Mouse (Mus musculus) hindbrain, postnatal 0 days (tissue): ENCODE data around the gene Kcnip1. TPM values are rescaled to one million over a fixed set of nuclear protein-coding genes. Genes with fewer than 3 reads are reported as not detected.

Experiments used
- ATAC-seq: fragments of 200-750 bp; cut with Nextera tagmentation; 2 replicates; pipeline ENCODE4 v1.8.0; 2017; ENCODE audit warnings: mild to moderate bottlenecking, moderate TSS enrichment, moderate library complexity
- DNase-seq: peaks from one replicate; pipeline ENCODE4 v3.0.0-alpha.2; 2015; ENCODE audit warnings: low spot score
- H3K27ac ChIP-seq: fragments of 300-500 bp; sonication (generic); 2 replicates; pipeline ENCODE4 v1.5.1; 2014; ENCODE audit warnings: mild to moderate bottlenecking
- H3K27me3 ChIP-seq: fragments of 300-500 bp; sonication (generic); 2 replicates; pipeline ENCODE4 v1.6.1; 2014; ENCODE audit warnings: low read length, mixed read lengths; ENCODE audit not compliant: insufficient read depth
- H3K36me3 ChIP-seq: fragments of 300-500 bp; sonication (generic); 2 replicates; pipeline ENCODE4 v1.6.1; 2014; ENCODE audit warnings: low read length, mixed read lengths; ENCODE audit not compliant: insufficient read depth
- H3K4me1 ChIP-seq: fragments of 300-500 bp; sonication (generic); 2 replicates; pipeline ENCODE4 v1.6.1; 2014; ENCODE audit warnings: antibody characterized with exemption, low read length, mixed read lengths; ENCODE audit not compliant: insufficient read depth
- H3K4me2 ChIP-seq: fragments of 300-500 bp; sonication (generic); 2 replicates; pipeline ENCODE4 v1.6.1; 2014; ENCODE audit warnings: low read depth, mild to moderate bottlenecking, low read length, moderate library complexity, mixed read lengths
- H3K4me3 ChIP-seq: fragments of 300-500 bp; sonication (generic); 2 replicates; pipeline ENCODE4 v1.5.1; 2014; ENCODE audit warnings: low read length
- H3K9ac ChIP-seq: fragments of 300-500 bp; sonication (generic); replicated peaks from 2 replicates; pipeline ENCODE4 v1.6.1; 2014; ENCODE audit warnings: mild to moderate bottlenecking, low read length, moderate library complexity, mixed read lengths
- H3K9me3 ChIP-seq: fragments of 300-500 bp; sonication (generic); 2 replicates; pipeline ENCODE4 v1.6.1; 2016; ENCODE audit warnings: low read length, mixed read lengths
- CTCF ChIP-seq: IDR thresholded peaks from 2 replicates; pipeline ENCODE4 v1.5.1; 2016; ENCODE audit warnings: antibody characterized with exemption, control low read depth, low read depth
- WGBS: fragments of 180-500 bp; shearing (Covaris S2); extraction: QIAGEN DNeasy Blood & Tissue Kit; methylation state at CpG from one replicate; pipeline ENCODE4 v1.1.7; 2014; 5-methylcytosine and 5-hydroxymethylcytosine counted together
- polyA plus RNA-seq: library from polyadenylated mRNA; unstranded; fragments of >200 nt; fragmentation: Nextera tagmentation; extraction: Ambion mirVana; gene quantifications from 2 replicates; pipeline ENCODE4 v1.2.1, GENCODE M21; 2015
- total RNA-seq: library from RNA; depleted of rRNA; stranded (reverse); fragments of >200 nt; gene quantifications from 2 replicates; pipeline ENCODE4 v1.2.3, GENCODE M21; 2014

The Kcnip1 gene
- total and polyA plus RNA-seq, 2 experiments from 2014 or later = 66.8 to 132 TPM

DNA sequence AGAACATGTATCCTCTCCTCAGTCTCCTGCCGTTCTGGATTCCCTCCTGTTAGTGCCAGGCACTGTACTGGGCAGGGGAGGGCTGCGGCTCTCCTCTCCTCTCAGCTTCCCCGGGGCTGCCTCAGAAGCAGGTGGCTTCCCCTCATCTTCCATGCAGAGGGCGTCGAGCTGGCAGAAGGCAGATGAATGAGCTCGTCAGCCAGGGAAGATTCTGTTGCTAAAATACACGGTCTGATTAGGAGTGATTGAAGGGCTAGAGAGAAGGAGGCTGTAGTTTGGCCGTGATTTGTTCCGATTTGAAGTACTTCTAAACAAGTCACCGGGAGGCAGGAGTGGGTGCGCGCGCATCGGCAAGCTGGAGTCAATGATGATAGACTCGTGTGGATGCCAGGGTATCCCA lies 236.3 kb downstream of the Kcnip1 start:
- H3K27me3 ChIP-seq = no peaks in the 10 kb centered on the region
- TF ChIP-seq CTCF = no peak
- no peak overlapping the region for H3K4me3 ChIP-seq
- H3K4me2 ChIP-seq = no peak overlapping the region
- peaks cover 10% of the 10 kb centered on the region for H3K4me1 ChIP-seq
- H3K27ac ChIP-seq = no peak overlapping the region
- DNase-seq (peak; percentile 55), ATAC-seq (no peak; the same call in 1 of the 2 replicates)
- 42% methylated on average over 15 of the region's 15 CpGs for WGBS
- no peaks in the 10 kb centered on the region for H3K36me3 ChIP-seq
- no peaks in the 10 kb centered on the region for H3K9me3 ChIP-seq
- no peak overlapping the region for H3K9ac ChIP-seq

DNA sequence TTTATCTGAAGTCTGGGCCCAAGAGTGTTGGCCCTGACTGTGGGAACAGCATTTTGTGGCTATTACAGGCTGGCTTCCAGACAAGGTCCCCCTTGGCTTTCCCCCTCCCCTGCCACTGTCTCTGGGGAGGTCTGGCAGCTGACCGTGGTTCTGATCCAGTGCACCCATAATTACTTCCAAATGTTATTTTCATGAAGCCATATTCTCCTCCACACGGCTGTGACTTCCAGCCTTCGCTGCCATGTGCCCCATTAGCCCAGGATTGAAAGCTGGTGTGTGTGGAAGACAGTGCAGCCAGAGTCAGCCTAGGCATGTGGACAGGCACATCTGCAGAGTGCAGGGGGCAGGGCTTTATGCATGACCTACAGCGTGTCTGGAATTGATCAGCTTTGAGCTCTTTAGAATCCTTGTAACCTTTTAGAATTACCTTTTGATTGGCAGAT lies 240.5 kb downstream of the Kcnip1 start:
- no peak overlapping the region for H3K4me3 ChIP-seq
- no peak for DNase-seq
- no peak for TF ChIP-seq CTCF
- no peak overlapping the region for H3K4me2 ChIP-seq
- no peak overlapping the region for H3K27ac ChIP-seq
- no peaks in the 10 kb centered on the region for H3K9me3 ChIP-seq
- H3K27me3 ChIP-seq = no peaks in the 10 kb centered on the region
- WGBS = 28% methylated on average over 4 of the region's 4 CpGs
- H3K36me3 ChIP-seq = no peaks in the 10 kb centered on the region
- peaks cover 10% of the 10 kb centered on the region for H3K4me1 ChIP-seq
- H3K9ac ChIP-seq = no peak overlapping the region
- ATAC-seq = no peak

DNA sequence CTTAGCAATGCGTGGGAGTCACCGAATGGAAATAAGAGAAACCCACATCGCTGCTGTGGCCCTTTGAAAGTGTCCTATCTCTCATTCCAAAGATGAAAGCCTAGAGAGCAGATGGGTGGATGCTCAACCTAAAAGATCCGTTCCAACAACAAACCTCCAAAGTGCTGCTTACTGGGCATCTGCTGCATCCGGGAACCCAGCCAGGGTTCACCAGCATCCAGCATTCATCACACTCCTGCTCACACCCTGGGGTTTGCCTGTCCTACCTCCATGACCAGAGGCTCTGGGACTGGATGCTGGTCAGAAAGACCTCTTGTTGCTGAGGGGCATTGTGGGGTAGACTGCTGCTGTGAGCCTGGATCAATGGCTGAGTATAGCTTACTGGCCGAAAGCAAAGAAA lies 241.4 kb downstream of the Kcnip1 start:
- ATAC-seq = no peak
- peaks cover 10% of the 10 kb centered on the region for H3K4me1 ChIP-seq
- WGBS = 56% methylated on average over 6 of the region's 6 CpGs
- no peaks in the 10 kb centered on the region for H3K9me3 ChIP-seq
- no peak for TF ChIP-seq CTCF
- H3K4me2 ChIP-seq = no peak overlapping the region
- no peak overlapping the region for H3K9ac ChIP-seq
- no peaks in the 10 kb centered on the region for H3K36me3 ChIP-seq
- DNase-seq = peak; percentile 46
- H3K4me3 ChIP-seq = no peak overlapping the region
- H3K27ac ChIP-seq = no peak overlapping the region
- H3K27me3 ChIP-seq = no peaks in the 10 kb centered on the region

DNA sequence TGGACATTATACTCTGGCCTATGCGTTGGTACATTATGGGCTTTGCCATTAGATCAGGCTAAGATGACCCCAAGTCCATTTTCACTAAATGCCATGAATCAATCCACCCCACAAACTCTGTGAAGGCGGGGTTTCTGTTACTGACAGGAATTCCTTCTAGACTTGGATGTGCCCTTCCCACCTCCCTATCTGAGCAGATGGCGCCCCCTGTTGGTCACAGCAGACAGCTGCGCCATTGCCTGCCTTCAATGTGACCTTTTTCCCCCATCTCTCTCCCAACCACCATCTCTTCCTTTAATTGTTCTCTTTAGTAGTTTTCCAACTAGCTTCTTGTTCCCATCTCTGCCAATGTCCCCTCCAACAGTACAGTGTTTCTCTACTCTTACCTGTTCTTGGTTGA lies 243.0 kb downstream of the Kcnip1 start:
- no peak overlapping the region for H3K27ac ChIP-seq

DNA sequence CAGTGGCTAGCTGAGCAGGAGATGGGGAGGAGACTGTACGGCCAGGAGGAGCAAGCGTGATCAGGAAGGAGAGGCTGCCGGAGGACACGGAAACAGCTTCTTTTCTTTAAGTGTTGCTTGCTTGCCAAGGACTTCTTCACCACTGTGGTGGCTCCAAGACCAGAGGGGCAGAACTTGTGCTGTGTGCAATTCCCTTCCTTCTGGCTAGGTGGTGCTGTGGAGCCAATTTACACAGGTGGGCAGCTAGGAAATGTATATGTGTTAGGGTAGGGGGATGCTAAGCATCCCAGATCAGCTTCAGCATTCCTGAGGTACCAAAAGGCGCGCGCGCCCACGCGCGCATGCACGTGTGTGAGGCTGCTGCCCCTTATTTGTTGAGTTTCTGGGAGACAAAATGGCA lies 243.5 kb downstream of the Kcnip1 start:
- peaks cover 10% of the 10 kb centered on the region for H3K4me1 ChIP-seq
- H3K4me2 ChIP-seq = no peak overlapping the region
- peak; percentile 59 for TF ChIP-seq CTCF
- ATAC-seq (no peak), DNase-seq (no peak)
- H3K9me3 ChIP-seq = no peaks in the 10 kb centered on the region
- 97% methylated on average over 12 of the region's 12 CpGs for WGBS
- H3K27me3 ChIP-seq = no peaks in the 10 kb centered on the region
- no peak overlapping the region for H3K27ac ChIP-seq
- no peaks in the 10 kb centered on the region for H3K36me3 ChIP-seq
- H3K4me3 ChIP-seq = no peak overlapping the region
- H3K9ac ChIP-seq = no peak overlapping the region

More for the DNA sequence above, 243.0 kb downstream of the Kcnip1 start:
- DNase-seq = no peak
- H3K4me2 ChIP-seq = no peak overlapping the region
- no peaks in the 10 kb centered on the region for H3K36me3 ChIP-seq
- H3K9me3 ChIP-seq = no peaks in the 10 kb centered on the region
- no peaks in the 10 kb centered on the region for H3K27me3 ChIP-seq
- no peak for ATAC-seq
- H3K4me3 ChIP-seq = no peak overlapping the region
- H3K4me1 ChIP-seq = peaks cover 10% of the 10 kb centered on the region
- H3K9ac ChIP-seq = no peak overlapping the region
- WGBS = 89% methylated on average over 4 of the region's 4 CpGs
- TF ChIP-seq CTCF = peak; percentile 38

DNA sequence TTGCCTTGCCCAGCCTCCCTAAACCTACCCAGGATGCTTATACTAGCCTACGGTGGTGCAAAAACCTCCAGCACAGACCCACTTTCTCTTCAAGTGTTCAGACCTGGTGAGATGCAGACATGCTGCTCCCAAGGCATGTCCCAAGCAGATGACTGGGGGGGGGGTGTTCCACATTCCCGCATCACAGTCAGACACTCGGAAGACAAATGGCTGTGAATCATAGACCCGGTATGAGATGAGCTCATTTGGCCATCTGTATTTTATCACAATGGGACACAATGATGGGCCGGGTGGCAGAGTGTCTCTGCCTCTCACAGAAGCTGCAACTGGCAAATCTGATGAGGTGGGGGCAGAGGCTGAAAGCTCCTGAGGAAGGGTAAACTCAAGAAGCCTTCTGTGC lies 244.2 kb downstream of the Kcnip1 start:
- DNase-seq = no peak
- TF ChIP-seq CTCF = no peak
- peaks cover 10% of the 10 kb centered on the region for H3K4me1 ChIP-seq
- H3K9ac ChIP-seq = no peak overlapping the region
- no peak overlapping the region for H3K27ac ChIP-seq
- 76% methylated on average over 5 of the region's 5 CpGs for WGBS
- ATAC-seq = no peak
- H3K4me3 ChIP-seq = no peak overlapping the region
- H3K36me3 ChIP-seq = no peaks in the 10 kb centered on the region
- H3K4me2 ChIP-seq = no peak overlapping the region
- H3K27me3 ChIP-seq = no peaks in the 10 kb centered on the region
- no peaks in the 10 kb centered on the region for H3K9me3 ChIP-seq

DNA sequence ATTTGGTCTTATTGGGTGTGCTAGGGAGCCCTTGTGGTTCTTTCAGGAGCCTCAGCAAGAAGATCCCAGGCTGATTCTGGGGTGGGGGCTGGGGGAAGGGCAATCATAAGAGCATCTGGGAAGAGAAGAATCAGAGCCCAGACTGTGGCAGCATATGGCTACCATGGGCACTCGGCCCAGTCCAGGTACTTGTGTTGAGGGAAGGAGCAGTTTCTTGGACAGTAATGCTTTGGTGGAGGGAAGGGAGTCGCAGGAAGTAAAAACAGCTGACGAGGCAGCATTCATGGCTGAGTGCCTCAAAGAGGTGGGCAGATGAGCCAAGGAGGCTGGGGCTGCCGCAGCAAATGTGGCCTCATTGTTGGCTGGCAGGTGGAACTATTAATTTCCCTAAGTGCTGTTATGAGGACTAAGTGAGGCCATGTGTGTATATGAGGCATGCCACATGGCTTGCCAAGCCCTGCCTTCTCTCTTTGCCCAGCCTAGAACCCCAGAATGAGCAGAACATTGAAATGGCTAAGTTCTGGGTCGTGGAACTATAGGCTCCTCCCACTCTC lies 245.5 kb downstream of the Kcnip1 start:
- no peak for TF ChIP-seq CTCF
- H3K4me1 ChIP-seq = peaks cover 7% of the 10 kb centered on the region
- H3K36me3 ChIP-seq = no peaks in the 10 kb centered on the region
- no peak overlapping the region for H3K4me3 ChIP-seq
- no peaks in the 10 kb centered on the region for H3K27me3 ChIP-seq
- no peak overlapping the region for H3K4me2 ChIP-seq
- ATAC-seq = peak; percentile 63
- 50% methylated on average over 5 of the region's 5 CpGs for WGBS
- peak; percentile 65 for DNase-seq
- H3K27ac ChIP-seq = no peak overlapping the region
- H3K9me3 ChIP-seq = no peaks in the 10 kb centered on the region
- no peak overlapping the region for H3K9ac ChIP-seq
